Mouse (Mus musculus) myocyte (in vitro differentiated cells): ENCODE results near the gene Pex13.

ENCODE experiments used
- CEBPB ChIP-seq: IDR thresholded peaks from 2 replicates; pipeline ENCODE4 v1.6.1; 2011; ENCODE audit warnings: mild to moderate bottlenecking, moderate library complexity; ENCODE audit not compliant: poor library complexity, insufficient read depth, severe bottlenecking
- E2F4 ChIP-seq: IDR thresholded peaks from one replicate; pipeline ENCODE4 v1.6.1; 2011; ENCODE audit warnings: mild to moderate bottlenecking, control low read depth, moderate library complexity; ENCODE audit not compliant: insufficient read depth
- MAX ChIP-seq: IDR thresholded peaks from one replicate; pipeline ENCODE4 v1.6.1; 2011; ENCODE audit warnings: low read depth, mild to moderate bottlenecking, control low read depth
- MYOG ChIP-seq, 3 experiments: IDR thresholded peaks; one replicate each; pipeline ENCODE4 v1.6.1; 2011; ENCODE audit warnings: control low read depth in 2 of 3, low read depth in 2 of 3, mild to moderate bottlenecking in 2 of 3; ENCODE audit not compliant: insufficient read length in 2 of 3, control insufficient read depth in 1 of 3, insufficient read depth in 1 of 3
- POLR2A ChIP-seq: IDR thresholded peaks from one replicate; pipeline ENCODE4 v1.6.1; 2011; ENCODE audit warnings: low read depth, mild to moderate bottlenecking, control low read depth, moderate library complexity; ENCODE audit not compliant: insufficient read length
- POLR2AphosphoS2 ChIP-seq: IDR thresholded peaks from one replicate; pipeline ENCODE4 v1.6.1; 2011; ENCODE audit warnings: low read depth, control low read depth; ENCODE audit not compliant: insufficient read length
- REST ChIP-seq: IDR thresholded peaks from one replicate; pipeline ENCODE4 v1.6.1; 2011; ENCODE audit warnings: mild to moderate bottlenecking, control low read depth, moderate library complexity; ENCODE audit not compliant: insufficient read depth, insufficient read length
- TCF3 ChIP-seq: IDR thresholded peaks from one replicate; pipeline ENCODE4 v1.6.1; 2011; ENCODE audit warnings: low read depth, control low read depth; ENCODE audit not compliant: insufficient read length
- USF1 ChIP-seq: IDR thresholded peaks from one replicate; pipeline ENCODE4 v1.6.1; 2011; ENCODE audit warnings: low read depth, mild to moderate bottlenecking, control low read depth, moderate library complexity

GRCm38 (mm10) chr11:23679044-23679642, 13.4 kb upstream of the Pex13 start:
- TF ChIP-seq USF1 (no peak), REST (no peak), MAX (no peak), CEBPB (no peak), POLR2AphosphoS2 (no peak), POLR2A (no peak), E2F4 (no peak), TCF3 (no peak), MYOG (IDR thresholded peaks at IDR 0.05; ENCODE audit: control insufficient read depth in 1 of 3, insufficient read depth in 1 of 3, insufficient read length in 2 of 3, low read depth in 2 of 3) (no peak)
